Mouse (Mus musculus): ENCODE data around the gene Ankrd65. TPM values are rescaled to one million over a fixed set of nuclear protein-coding genes. Genes with fewer than 3 reads are reported as not detected.
"Not testable (repeated sequence)": the region's sequence is repeated elsewhere in the genome, so short reads cannot be mapped to it uniquely, and the experiment has no call there.

Gene Ankrd65
- total RNA-seq, 2 experiments from 2014 or later, result 0.48 TPM; not detected in 1

DNA sequence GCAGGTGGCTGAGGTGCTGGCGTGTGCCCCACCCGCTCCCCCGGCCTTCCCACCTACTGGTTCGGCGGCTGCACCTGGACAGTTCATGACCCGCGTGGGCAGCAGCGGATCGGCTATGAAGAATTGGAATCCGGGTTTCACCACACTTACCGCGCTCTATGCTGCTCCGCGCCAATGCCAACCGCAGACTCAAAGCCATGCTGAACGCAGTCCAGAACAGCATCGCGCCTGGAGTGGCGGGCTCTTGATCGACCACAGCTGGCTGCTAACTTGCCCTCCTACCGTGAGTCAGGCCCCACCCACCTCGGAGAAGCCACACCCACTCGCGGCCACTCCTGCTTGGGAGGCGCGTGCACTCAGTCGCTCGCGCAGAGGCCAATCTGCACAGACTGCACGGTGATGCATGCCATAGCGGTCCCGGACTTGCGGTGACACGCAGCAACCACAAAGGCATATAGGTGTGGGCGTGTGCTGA, 15.9 kb upstream of the Ankrd65 start, which contains the start of gene Vwa1:
Vwa1 (minus strand) TSS at position 419 of the 475 bp plus-strand sequence.
- DNase-seq (ENCODE audit: low spot score in 2 of 2), result peak; percentile 72 to 80

DNA sequence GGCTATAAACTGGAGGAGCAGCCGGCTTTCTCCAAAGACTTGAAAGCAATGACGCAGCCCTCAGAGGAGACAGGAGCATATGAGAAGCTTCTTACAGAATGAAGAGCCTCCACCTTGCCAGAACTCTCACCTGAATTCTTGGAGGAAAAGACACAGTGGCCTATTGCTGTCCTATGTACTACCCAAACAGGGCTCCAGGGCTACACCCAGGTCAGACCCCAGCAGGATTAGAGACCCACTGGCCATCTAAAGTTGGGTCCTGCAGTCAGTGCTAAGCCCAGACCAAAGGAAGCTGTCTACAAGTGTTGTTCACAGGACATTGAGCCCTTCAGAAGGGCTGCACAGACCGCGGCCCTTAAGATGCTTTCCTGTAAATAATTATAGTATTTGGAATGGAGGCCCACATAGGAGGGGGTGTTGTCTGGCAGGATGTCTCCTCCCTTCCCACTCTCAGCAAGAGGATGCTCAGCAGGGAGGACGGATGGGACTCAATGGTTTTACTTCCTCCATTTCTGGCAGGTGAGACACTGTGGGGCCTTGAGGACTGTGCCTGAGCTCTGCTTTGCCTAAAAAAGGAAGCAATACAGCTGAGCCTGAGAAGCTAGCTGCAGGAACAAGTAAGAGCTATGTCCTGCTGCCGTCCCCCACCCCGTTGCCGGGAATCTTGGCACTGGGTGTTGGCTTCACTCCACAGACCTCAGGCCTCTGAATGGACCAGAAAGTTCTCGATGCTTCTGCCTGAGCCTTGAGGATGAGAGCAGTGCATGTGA, 15.1 kb upstream of the Ankrd65 start:
- peak; percentile 58 to 77 for DNase-seq (ENCODE audit: low spot score in 2 of 2)

DNA sequence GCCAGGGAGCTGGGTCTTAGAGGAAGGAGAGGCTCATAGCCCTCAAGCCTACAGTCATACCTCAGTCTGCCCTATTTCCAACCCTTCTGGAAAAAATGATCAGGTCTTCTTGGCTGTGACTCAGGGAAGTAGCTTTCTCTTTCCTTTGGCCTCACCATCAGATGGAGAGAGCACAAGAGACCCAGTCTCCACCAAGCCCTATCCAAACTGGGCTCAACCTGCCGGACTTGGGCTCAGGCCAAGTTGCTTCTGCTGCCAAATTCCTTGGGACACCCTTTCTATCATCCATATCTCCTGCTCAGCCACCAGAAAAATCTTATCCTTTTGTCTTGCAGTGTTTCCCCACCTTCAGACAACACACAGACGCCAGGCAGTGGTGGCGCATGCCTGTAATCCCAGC, 14.4 kb upstream of the Ankrd65 start:
- DNase-seq (ENCODE audit: low spot score in 2 of 2), result no peak

DNA sequence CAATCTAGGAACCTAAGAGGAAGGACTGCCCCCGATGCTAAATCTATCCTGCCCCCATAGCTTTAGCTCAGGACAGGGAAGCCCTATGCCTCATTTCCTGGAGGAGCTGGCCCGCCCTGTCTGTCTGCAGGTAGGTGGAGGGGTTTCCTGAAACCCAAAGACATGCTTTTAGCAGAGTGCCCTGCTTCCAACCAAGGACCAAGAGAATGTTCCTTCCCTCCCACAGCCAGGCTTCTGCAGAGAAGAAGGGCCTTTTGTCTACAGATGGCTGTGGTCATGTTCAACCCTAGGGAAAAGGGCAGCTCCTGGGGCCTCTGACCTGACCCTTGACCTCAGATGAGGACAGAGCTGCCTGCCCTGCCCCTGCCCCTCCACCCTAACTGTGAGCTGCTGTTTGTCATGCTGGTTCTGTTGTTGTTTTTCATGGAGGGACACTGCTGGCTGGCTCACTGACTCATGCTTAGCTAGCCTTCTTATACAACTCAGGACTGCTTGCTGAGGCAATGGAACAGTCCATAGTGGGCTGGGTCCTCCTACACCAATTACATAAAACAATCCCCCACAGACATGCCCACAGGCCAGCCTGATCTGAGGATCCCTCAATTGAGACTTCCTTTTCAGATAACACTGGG, 13.4 kb upstream of the Ankrd65 start:
- no peak for DNase-seq (ENCODE audit: low spot score in 2 of 2)

DNA sequence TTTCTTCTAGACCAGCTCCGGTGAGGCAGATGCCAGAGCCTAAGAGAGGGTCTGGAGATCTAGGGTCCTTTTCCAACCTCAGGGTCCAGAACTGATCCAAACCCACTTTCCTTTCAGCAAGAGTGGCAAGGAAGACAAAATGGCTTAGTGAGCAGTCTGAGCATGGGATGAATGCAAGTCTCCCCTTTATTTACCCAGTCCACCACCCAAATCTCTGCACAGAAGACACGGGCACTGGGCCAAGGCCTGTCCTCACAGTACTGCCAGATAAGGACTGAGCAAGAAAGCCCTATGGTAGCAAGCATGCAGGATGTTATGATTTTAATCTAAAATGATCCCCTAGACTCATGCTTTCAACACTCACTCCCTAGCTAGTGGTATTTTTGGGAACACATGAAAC, 12.4 kb upstream of the Ankrd65 start:
- DNase-seq (ENCODE audit: low spot score in 2 of 2), result no peak

DNA sequence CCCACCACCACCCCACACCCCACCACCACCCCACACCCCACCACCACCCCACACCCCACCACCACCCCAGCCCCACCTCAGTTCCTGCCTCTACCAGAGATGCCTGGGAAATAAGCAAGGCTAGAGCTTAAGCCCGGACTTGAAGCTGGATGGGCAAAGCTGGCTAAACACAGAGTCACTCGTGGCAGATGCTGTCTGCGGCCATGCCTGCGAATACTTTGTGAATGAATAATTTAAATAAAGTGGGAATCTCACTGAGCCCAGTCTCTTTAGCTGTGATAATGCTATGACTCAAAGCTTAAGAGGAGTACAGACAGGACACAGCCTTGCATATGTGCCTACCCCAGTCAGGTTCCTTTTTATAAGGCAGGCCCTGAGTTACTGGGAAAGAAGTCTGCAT, 10.7 kb upstream of the Ankrd65 start:
- no peak for DNase-seq (ENCODE audit: low spot score in 2 of 2)

DNA sequence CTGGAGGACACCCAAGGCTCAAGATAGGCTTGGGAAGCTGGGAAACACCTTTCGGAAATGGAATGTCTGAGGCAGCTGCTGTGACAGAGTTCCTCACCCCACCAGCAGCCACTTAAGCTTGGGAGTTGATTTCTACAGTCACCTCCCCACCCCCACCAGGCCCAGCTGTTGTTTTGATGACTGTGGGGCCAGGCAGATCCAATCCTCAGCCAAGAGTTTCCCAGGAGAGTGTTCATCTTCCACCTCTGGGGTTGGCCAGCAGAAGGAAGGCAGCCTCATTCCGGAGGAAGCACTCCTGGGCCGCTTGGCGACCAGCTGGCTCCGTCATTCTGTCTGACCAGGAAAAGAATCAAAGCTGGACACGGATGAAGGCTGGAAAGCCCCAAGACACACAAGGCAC, 9.3 kb upstream of the Ankrd65 start:
- no peak for DNase-seq (ENCODE audit: low spot score in 2 of 2)

DNA sequence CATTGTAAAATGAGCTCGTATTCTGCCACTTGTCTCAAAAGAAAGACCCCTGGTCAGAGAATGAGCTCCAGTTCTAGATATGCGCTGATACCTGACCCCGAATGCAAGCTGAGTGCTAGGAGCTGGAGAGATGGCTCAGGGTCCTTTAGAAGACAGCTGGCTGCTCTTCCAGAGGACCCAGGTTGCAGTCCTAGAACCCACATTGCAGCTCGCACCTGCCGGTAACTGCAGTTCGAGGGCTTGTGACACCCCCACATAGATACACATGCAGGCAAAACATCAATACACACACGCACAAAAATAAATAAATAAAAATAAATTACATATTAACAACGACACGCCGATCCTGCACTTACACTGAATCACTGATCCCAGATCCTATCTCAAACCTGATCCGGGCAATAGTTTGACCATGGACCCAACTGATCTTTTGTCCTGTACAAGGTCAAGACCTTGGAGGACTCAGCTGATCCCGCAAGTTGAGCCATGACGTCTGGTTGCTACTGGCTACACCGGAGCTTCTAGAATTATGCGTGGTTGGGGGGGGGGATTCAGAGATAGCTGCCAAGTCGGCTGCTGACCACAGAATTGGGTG, 6.7 kb upstream of the Ankrd65 start:
- DNase-seq (ENCODE audit: low spot score in 2 of 2), result no peak

DNA sequence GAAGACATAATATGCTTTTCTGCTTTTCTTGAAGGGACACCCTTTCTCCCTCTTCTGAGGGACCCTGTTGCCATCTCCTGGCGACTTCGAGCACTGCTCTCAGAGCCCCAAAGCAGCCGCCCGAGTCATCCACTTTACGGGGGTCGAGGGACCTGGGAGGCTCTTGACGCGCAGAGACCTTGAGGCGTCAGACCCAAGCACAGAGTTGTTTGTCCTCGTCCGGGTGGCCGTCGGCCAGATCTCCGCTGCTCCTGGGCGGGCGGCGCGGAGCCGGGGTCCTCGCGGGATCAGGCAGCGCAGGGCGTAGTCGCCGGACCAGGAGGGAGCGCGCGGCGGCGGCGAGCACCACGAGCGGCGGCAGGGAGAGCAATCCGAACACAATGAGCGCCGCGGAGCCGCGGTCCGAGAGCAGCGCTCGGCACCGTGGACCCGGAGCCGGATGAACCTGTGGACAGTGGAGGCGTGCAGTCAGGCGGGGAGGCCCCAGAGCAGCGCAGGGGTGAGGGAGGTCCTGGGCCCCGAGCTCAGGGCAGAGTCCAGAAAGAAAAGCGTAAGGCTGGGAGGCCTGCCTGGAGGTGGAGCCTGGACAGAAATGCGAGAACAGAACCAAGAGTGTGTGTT, 6.0 kb upstream of the Ankrd65 start:
- DNase-seq (ENCODE audit: low spot score in 2 of 2), result peak; percentile 80 to 83

DNA sequence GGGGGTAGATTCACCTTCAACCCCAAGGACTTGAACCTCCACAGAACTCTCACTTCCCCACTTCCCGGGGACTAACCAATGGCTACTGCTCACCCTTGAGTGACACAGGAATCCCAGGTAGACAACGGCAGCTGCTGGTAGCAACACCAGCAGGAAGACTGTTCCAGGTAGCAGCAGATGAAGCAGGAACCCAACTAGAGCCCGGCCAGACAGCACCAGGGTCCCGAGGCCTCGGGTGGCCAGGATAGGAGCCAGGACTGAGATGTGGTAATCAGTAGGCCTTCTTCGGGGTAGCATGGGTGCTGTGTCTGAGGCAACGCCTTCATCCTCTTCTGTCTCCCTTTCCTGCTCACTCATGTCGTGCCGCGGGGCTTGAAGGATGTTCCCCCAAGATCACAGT, 5.0 kb upstream of the Ankrd65 start:
- no peak for DNase-seq (ENCODE audit: low spot score in 2 of 2)

DNA sequence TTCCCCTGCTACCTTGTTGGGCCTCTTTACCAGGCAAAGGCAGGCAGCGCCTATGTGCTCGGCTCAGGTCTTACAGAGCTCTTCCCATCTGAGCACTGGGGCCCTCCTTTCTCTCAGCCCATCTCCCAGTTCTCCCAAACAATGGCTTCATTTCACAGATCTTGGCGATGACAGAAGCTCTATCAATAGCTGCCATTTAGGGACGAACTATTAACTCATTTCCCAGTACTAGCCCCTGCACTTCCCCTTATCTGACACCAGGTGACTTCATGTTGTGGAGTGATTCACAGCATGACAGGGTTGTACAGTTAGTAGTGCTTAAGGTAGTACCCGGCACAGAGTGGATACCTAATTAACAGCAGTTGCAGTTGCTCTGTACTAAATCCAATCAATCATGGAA, 4.4 kb upstream of the Ankrd65 start, which contains the start of gene Tmem88b:
Tmem88b (minus strand) TSS at position 56 of the 400 bp plus-strand sequence.
- DNase-seq (ENCODE audit: low spot score in 2 of 2), result no peak

DNA sequence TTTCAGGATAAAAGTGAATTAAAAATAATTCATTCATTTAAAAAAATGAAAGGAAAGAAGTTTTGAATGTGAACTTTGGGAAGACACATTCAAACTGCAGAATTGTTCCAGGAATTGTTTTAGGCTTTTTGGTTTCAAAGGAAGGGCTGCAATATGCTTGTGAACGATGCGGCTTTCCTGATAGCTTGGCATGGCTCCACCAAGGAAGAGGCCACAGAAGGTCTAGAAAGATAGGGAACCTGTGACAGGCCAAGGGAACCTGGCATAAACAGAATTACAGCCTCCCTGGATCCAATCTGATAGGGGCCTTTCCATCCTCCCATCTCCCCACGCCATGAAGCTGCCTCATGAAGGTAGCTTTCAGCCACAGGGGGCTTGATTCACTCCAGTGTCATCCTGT, 1.9 kb upstream of the Ankrd65 start:
- DNase-seq (ENCODE audit: low spot score in 2 of 2), result no peak

DNA sequence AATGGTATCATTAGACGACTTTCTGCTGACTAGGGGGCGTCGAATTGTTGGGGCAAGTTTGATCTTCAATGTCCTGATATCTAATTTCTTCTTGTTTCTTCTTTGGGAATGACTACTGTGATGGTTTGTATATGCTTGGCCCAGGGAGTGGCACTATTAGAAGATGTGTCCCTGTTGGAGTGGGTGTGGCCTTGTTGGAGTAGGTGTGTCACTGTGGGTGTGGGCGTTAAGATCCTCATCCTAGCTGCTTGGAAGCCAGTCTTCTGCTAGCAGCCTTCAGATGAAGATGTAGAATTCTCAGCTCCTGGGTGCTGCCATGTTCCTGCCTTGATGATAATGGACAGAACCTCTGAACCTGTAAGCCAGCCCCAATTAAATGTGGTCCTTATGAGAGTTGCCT, 1.4 kb upstream of the Ankrd65 start:
- DNase-seq (ENCODE audit: low spot score in 2 of 2), result not testable (repeated sequence)

DNA sequence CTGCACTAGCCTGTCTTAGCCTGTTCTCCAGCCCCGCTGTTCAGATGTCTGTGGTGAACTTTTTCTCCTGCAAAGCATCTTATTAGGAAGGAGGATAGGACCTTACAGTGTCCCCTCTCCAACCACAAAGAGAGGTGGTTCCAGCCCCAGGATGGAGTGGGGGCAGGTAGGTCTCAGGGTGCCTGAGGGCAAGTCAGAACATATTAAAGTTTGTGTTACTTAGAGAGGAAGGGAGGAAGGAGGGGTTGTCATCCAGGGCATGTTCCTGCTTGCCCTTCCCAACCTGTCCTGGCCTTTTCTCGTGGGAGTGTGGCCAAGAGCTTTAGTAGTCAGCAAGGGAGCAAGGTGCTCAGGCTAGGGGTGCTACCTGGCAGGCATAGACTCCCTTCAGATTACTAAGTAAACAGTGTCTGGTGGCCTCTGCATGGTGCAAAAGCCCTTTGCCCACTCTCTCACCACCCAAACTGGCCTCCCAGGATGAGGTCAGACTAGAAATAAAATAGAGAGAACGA, 467 bp downstream of the Ankrd65 start:
- DNase-seq (ENCODE audit: low spot score in 2 of 2), result no peak

DNA sequence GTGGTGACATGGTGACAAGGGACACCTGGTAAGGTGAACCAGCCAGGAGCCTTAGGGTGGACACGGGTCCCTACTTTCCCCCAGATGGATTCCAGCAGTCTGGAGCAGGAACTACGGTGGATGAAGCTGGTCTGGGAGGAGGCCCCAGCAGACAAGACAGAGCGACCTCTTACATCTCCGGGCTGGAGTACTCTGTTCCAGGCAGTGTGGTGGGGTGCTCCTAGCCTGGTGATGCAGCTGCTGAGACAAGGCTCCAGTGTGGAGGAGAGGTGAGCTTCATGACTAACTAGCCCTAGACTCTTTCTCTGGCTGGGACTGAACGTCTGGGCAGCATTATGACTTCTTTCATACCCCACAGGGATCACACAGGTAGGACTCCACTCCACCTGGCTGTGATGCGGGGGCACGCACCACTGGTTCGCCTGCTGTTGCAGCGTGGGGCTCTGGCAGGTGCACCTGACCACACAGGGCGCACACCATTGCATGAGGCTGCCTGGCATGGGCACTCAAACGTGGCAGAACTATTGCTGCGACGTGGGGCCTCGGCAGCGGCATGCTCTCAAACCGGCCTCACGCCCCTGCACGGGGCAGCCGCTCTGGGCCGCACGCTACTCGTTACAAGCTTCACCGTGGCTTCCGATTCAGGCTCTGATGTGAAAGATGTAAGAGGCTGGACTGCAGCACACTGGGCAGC, 1.1 kb downstream of the Ankrd65 start:
- DNase-seq (ENCODE audit: low spot score in 2 of 2), result no peak

DNA sequence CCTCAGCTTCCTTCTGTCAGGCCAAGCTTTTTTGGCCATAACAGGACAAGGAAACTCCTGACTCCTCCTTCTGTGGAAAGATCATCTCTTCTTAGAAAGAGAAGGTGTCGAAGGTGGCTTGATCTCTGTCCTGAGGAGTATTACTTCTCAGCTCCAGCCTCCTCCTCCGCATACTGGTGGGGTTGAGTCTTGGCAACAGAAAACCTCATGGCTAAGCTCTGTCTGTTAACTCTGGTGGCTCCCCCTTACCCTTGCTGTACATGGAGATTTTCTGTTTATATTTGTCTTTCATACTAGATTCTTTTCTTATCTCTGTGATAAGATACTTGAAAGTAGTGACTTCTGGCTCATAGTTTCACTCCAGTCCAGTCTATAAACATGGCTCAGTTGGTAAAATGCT, 3.5 kb downstream of the Ankrd65 start:
- no peak for DNase-seq (ENCODE audit: low spot score in 2 of 2)

DNA sequence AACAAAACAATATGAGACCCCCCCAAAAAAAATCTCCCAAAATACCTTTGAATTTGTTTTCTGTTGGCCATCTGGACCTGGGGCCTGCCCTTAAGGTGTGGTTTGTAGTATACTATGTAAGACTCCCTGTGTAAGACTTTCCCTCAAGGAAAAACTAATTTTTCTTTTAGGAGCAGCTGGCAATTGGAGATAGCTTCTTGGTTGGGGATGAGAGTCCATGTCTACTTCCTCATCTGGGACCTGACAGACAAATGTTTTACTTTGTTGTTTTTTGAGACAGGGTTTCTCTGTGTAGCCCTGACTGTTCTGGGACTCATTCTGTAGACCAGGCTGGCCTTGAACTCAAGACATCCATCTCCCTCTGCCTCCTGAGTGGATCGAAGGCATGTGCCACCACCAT, 11.8 kb downstream of the Ankrd65 start:
- no peak for DNase-seq (ENCODE audit: low spot score in 2 of 2)

DNA sequence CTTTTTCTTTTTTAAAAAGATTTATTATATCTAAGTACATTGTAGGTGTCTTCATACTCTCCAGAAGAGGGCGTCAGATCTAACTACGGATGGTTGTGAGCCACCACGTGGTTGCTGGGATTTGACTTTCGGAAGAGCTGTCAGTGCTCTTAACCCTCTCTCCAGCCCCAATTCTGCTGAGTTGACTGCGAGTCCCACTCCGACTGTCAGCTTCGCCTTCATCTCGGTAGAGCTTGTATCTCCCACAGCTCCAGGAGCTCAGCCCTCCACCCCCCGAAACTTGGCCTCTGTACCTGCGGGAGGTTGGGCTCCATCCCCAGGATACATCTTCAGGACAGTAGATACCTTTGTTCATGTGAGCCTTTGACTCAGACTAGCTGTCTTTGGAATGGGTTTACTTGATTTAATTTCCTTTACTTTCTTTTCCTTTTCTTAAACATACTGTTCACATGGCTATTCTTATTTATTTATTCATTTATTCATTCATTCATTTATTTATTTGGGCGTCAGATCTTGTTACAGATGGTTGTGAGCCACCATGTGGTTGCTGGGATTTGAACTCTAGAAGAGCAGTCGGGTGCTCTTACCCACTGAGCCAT, 12.6 kb downstream of the Ankrd65 start, which contains the start of gene Mrpl20:
Mrpl20 (plus strand) TSS at position 138 of the 599 bp plus-strand sequence.
- no peak for DNase-seq (ENCODE audit: low spot score in 2 of 2)

DNA sequence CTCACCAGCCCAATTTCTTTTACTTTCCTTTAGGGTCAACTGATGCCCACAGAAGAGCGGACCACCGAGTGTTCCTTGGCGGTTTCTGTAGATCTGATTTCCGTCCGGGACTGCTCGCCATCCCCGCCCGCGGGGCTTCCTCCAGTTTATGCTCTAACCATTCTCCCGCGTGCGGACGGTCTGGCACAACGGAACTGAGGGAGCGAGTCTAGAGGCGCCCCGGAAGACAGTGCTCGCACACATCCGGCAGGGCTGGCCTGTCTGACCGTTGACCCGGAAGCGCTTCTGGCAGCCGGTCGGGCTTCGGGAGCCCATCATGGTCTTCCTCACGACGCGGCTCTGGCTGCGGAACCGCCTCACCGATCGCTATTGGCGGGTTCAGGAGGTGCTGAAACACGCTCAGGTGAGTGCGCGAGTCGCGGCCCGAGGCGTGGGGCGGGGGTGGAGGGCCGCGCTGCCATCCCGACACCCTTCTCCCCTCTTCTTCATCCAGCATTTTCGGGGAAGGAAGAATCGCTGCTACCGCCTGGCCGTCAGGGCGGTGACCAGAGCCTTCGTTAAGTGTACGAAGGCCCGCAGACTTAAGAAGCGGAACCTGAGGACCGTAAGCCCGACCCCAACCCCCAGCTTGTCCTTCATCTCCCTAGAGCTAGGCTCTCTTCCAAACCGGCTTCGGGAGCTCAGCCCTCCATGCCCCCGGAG, 13.3 kb downstream of the Ankrd65 start:
- DNase-seq (ENCODE audit: low spot score in 2 of 2), result peak; percentile 96 to 98

DNA sequence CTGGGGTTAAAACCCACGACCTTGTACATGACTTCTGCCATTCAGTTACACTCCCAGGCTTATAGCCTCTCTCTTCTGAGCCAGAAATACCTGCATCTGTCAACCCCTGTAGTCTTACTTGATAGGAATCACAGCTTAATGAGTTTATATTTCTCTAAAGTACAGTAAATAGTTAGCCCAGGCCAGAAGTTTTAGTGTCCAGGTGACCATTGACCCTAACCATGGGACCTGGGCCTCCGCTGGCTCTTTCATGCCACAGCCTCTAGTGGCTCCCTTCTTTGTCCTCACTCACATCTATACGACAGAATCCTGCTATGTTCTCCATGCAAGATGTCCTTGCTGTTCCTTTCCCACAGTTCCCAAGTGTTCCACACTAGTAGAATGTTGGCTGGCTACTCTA, 17.6 kb downstream of the Ankrd65 start:
- DNase-seq (ENCODE audit: low spot score in 2 of 2), result no peak

All from layer of hippocampus, postnatal 14 days (tissue).